Mouse (Mus musculus) heart, adult 2 months (tissue): ENCODE measurements around the gene Ccdc60.

Source experiments
- CTCF ChIP-seq: fragments of 200-600 bp; IDR thresholded peaks from 2 replicates; pipeline ENCODE4 v1.8.1; 2022; ENCODE audit warnings: antibody characterized with exemption, mild to moderate bottlenecking, moderate library complexity
- EP300 ChIP-seq: fragments of 200-500 bp; IDR thresholded peaks from 2 replicates; pipeline ENCODE4 v1.6.1; 2011; ENCODE audit warnings: low read depth, low read length, control low read depth; ENCODE audit not compliant: insufficient read depth
- POLR2A ChIP-seq: fragments of 200-500 bp; IDR thresholded peaks from 2 replicates; pipeline ENCODE4 v1.6.1; 2011; ENCODE audit warnings: mild to moderate bottlenecking, low read depth, low read length, control low read depth; ENCODE audit not compliant: insufficient read depth

GRCm38 (mm10) chr5:116269212-116270145 is 19.3 kb downstream of the Ccdc60 start:
- TF ChIP-seq CTCF (no peak), POLR2A (no peak), EP300 (no peak)
